Mouse (Mus musculus) lung, embryonic 14.5 days (tissue): ENCODE measurements at regions not wholly inside any gene's neighbourhood (a gene's known extent, or its start where the extent isn't known, plus 50 kb on each side); places are given as distances from the start of the nearest gene placed in this dataset.

Experiments used
- ATAC-seq: fragments of 200-750 bp; cut with Nextera tagmentation; 2 replicates; pipeline ENCODE4 v1.8.0; 2017; ENCODE audit warnings: mild to moderate bottlenecking, moderate TSS enrichment, moderate library complexity; ENCODE audit not compliant: insufficient read depth
- DNase-seq: peaks from one replicate; pipeline ENCODE4 v3.0.0-alpha.2; 2015
- H3K27ac ChIP-seq: fragments of 300-500 bp; sonication (generic); 2 replicates; pipeline ENCODE4 v1.5.1; 2014; ENCODE audit warnings: low read depth, mild to moderate bottlenecking, moderate library complexity
- H3K27me3 ChIP-seq: fragments of 300-500 bp; sonication (generic); 2 replicates; pipeline ENCODE4 v1.6.1; 2014; ENCODE audit warnings: low read length, control low read depth; ENCODE audit not compliant: insufficient read depth
- H3K36me3 ChIP-seq: fragments of 300-500 bp; sonication (generic); 2 replicates; pipeline ENCODE4 v1.6.1; 2014; ENCODE audit warnings: control low read depth; ENCODE audit not compliant: insufficient read depth
- H3K4me1 ChIP-seq: fragments of 300-500 bp; sonication (generic); 2 replicates; pipeline ENCODE4 v1.6.1; 2014; ENCODE audit warnings: antibody characterized with exemption, control low read depth; ENCODE audit not compliant: insufficient read depth
- H3K4me2 ChIP-seq: fragments of 300-500 bp; sonication (generic); 2 replicates; pipeline ENCODE4 v1.6.1; 2014; ENCODE audit warnings: mild to moderate bottlenecking
- H3K4me3 ChIP-seq: fragments of 300-500 bp; sonication (generic); 2 replicates; pipeline ENCODE4 v1.5.1; 2014; ENCODE audit warnings: low read depth, low read length
- H3K9ac ChIP-seq: fragments of 300-500 bp; sonication (generic); 2 replicates; pipeline ENCODE4 v1.6.1; 2014
- H3K9me3 ChIP-seq: fragments of 300-500 bp; sonication (generic); 2 replicates; pipeline ENCODE4 v1.6.1; 2016; ENCODE audit warnings: low read depth, low read length, control low read depth
- CTCF ChIP-seq: IDR thresholded peaks from 2 replicates; pipeline ENCODE4 v1.5.1; 2016; ENCODE audit warnings: antibody characterized with exemption, low read depth
- WGBS: fragments of 180-500 bp; shearing (Covaris S2); extraction: QIAGEN DNeasy Blood & Tissue Kit; methylation state at CpG from one replicate; pipeline ENCODE4 v1.1.7; 2014; 5-methylcytosine and 5-hydroxymethylcytosine counted together

DNA sequence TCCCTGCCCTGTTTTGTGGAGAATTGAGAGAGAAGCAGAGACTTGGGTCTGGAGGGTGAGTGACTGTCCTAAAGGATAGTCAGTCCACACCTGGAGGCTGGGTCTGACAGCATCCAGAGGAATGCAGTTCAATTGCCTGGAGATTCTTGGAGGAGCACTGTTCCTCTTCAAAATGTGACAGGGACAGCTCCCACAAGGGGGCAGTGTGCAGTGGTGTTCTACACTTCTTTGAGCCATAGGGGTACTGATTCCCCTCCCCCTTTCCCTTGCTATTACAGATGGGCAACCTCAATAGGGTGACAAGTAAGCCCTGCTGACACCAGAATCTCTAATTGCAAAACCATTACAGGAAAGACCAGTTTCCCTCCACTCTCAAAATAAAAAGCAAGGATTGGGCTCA, 63.7 kb upstream of the Gm773 start:
- DNase-seq (peak; percentile 12), ATAC-seq (no peak)
- Histone ChIP-seq H3K4me1 (no peaks in the 10 kb centered on the region), H3K9me3 (no peaks in the 10 kb centered on the region), H3K4me2 (no peak overlapping the region), H3K9ac (no peak overlapping the region), H3K36me3 (no peaks in the 10 kb centered on the region), H3K27ac (no peak overlapping the region), H3K4me3 (no peak overlapping the region), H3K27me3 (no peaks in the 10 kb centered on the region)
- peak; percentile 21; the same call in 1 of the 2 replicates for TF ChIP-seq CTCF

GRCm38 (mm10) chrX:56274170-56274569, 61.5 kb upstream of the Gm773 start:
- 0% methylated on average over 1 of the region's 1 CpGs for WGBS
- TF ChIP-seq CTCF: peak; percentile 36
- no peak for ATAC-seq
- H3K9ac ChIP-seq: no peak overlapping the region
- DNase-seq: peak; percentile 61
- H3K36me3 ChIP-seq: no peaks in the 10 kb centered on the region
- H3K27ac ChIP-seq: no peak overlapping the region
- no peak overlapping the region for H3K4me3 ChIP-seq
- no peaks in the 10 kb centered on the region for H3K4me1 ChIP-seq
- no peaks in the 10 kb centered on the region for H3K27me3 ChIP-seq
- H3K4me2 ChIP-seq: no peak overlapping the region
- no peaks in the 10 kb centered on the region for H3K9me3 ChIP-seq

GRCm38 (mm10) chrX:56269706-56270105, 57.0 kb upstream of the Gm773 start:
- no peak overlapping the region for H3K4me2 ChIP-seq
- no peak overlapping the region for H3K9ac ChIP-seq
- H3K27me3 ChIP-seq: no peaks in the 10 kb centered on the region
- no peaks in the 10 kb centered on the region for H3K36me3 ChIP-seq
- H3K9me3 ChIP-seq: no peaks in the 10 kb centered on the region
- H3K4me1 ChIP-seq: no peaks in the 10 kb centered on the region
- TF ChIP-seq CTCF: no peak
- ATAC-seq: no peak
- DNase-seq: no peak
- no peak overlapping the region for H3K27ac ChIP-seq
- H3K4me3 ChIP-seq: no peak overlapping the region
- WGBS: 79% methylated on average over 2 of the region's 2 CpGs
